Mouse (Mus musculus) brain, embryonic 18.5 days (tissue): ENCODE measurements at regions not wholly inside any gene's neighbourhood (a gene's known extent, or its start where the extent isn't known, plus 50 kb on each side); places are given as distances from the start of the nearest gene placed in this dataset.
A peak's percentile ranks its signal among the peaks of the same experiment; 100 is the strongest.

Experiments used
- DNase-seq: peaks from one replicate; pipeline ENCODE4 v3.0.0-alpha.2; 2012; ENCODE audit warnings: low read depth, low spot score

GRCm38 (mm10) chr1:167905424-167905823 lies 216.4 kb downstream of the Lmx1a start:
- no peak for DNase-seq

- DNase-seq = no peak
Measured at GRCm38 (mm10) chr1:167912074-167912473, 223.0 kb downstream of the Lmx1a start.

DNA sequence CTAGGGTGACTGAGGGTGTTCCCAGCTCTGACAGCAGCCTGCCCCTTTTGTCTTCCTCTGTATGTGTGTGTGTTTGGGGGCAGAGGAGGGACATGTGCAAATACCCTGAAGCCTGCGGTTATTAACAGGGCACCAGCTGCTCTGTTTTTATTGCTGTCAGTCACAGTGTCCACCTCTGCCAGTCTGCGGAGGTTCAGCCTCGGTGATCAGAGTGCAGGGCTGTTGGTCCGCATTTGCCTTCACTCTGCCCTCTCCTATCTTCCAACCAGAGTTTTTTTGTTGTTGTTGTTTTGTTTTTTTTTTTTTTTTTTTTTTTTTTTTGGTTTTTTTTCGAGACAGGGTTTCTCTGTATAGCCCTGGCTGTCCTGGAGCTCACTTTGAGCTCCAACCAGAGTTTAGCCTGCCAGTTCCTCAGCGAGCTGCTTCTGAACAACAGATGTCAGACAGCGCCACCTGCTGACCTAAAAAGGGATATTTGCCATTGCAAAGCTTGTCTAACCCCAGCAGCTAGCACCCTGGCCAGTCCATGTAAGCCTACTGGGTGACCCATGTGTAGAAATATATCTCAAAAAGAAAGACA lies 226.0 kb downstream of the Lmx1a start:
- peak; percentile 64 for DNase-seq

DNA sequence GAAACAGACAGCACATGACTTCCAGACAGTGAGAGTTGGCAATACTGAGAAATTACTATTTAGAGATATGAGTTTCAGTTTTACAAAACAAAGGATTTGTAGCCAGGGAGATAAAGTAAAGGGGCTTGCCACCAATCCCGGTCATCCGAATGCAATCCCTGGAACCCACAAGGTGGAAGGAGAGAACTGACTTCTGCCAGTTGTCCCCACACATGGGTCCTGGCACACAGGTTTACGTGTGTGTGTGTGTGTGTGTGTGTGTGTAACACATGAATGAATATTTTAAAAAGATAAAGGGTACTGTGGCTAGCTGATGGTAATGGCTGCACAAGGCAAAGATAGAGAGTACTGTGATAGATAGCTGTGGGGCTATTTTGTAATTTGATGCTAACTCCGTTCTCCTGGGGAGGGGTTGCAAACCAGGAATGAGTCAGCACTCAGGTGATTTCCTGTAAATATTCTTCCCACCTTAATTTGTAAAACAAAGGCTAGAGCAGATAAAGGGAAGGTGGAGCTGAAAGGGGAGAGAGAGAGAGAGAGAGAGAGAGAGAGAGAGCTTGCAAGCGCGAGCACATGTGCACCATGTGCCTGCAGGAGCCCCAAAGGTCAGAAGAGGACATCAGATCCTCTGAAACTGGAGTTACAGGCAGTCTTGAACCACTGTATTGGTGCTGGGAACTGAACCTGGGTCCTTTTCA lies 226.7 kb downstream of the Lmx1a start:
- no peak for DNase-seq

DNA sequence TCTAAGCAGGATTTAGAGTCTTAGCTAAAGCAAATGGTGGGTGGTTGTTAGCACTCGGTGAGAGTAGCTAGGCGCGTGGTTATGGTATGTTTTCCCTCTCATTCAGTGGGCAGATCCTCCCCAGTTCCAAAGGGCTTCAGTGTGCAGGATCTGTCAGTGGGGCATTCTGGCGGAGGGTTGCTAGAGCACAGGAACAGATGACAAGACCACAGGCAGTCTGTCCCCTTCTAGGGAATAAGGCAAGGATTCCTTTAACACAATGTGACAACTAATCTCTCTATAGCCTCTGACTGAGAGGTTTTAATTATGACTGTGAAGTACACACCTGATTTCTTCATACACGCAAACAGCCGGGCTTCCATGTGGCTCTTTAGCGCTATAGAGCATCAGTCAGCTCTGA lies 233.9 kb downstream of the Lmx1a start:
- no peak for DNase-seq

DNA sequence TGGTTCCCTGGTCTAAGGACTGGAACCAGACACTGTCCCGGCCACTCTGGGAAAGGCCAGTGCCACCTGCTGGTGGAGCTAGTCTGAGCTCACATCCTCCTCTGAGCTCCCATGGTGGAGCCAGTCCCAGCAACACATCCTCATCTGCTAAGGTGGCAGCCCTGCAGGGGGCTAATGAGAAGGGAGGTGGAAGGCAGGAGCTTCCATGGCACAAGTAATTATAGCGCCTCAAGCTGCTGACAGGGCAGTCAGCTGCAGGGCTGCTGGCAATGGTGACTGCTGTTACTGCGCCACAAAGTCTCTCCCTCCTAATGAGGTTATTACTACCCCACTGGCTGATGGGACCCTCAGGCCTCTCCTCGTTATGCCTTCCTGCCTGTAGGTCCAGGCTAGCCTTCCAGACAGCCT lies 239.0 kb downstream of the Lmx1a start:
- DNase-seq = no peak

- no peak for DNase-seq
Measured at GRCm38 (mm10) chr1:167929729-167930341, 240.8 kb downstream of the Lmx1a start.

GRCm38 (mm10) chr1:167932088-167932487 lies 243.1 kb downstream of the Lmx1a start:
- DNase-seq = no peak

GRCm38 (mm10) chr1:167936726-167937125 lies 247.7 kb downstream of the Lmx1a start:
- DNase-seq = no peak

DNA sequence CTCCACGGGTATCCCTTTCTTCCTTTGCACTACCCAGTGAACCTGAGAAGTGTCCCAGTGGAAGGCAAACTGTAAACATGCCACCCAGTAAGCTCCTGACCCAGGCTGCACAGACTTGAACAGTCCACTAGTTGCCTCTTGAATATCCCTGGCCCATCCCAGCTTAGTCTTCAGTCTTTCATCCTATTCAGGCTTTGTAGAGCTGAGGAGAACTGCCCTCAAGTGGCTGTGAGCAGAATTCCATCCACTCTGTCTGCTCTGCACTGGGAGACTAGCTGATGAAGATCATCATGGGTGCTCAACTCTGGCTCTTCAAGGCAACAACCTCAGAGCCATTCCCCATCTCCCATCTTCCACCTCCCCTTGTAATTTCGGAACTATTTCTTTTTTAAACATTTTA lies 249.1 kb downstream of the Lmx1a start:
- no peak for DNase-seq

DNA sequence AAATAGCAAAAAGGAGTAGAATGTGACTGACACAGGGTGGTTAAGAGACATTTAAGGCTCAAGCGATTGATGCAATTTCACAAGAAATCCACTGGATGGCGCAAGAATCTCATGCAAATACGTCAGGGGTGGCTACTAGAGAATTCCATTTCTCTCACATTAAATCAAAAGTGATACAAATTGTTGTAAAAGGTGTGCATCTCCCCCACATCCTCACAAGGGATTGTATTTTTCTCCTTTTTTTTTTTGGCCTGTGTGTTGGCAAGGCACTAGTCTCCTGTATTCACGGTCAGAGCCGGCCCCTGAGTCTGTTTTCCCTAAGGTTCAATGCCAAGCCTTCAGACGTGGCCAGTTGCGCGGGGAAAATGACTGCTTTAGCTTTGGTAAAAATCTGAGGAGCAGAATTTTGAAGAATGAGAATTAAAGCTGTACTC lies 253.0 kb downstream of the Lmx1a start:
- peak; percentile 56 for DNase-seq

GRCm38 (mm10) chr1:167943121-167943520 lies 254.1 kb downstream of the Lmx1a start:
- DNase-seq = no peak

DNA sequence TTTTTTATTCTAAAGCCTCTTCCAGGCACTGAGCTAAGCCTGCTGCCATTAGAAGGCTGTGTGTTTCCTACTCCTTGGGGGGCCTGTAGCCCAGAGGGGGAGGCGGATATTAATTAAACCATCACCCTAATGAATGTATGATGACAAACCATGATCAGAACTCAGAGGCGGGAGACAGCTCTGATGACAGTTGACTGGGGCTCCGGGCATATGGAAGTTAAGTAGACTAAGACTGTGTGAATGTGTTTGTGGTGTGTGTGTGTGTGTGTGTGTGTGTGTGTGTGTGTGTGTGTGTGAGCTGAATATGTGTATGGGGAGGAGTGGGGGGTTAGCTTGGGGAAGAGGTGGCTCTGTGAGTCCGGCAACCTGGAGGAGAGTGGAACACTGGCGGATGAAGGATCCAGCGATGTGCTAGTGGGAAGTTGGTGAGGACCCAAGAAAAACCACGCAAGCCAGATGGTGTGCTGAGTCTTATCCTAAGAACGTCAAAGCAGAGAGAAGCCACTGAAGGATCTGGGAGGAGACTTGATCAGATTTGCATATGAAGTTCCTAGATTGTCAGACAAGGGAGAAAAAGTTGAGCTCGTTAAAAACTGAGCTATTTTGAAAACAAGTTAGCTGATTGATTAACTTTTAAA lies 256.7 kb downstream of the Lmx1a start:
- DNase-seq = peak; percentile 49

- no peak for DNase-seq
Measured at GRCm38 (mm10) chr1:167947866-167948265, 258.8 kb downstream of the Lmx1a start.

GRCm38 (mm10) chr1:167951717-167952116 lies 262.7 kb downstream of the Lmx1a start:
- DNase-seq = no peak

GRCm38 (mm10) chr1:167958531-167958930 lies 269.5 kb downstream of the Lmx1a start:
- no peak for DNase-seq

DNA sequence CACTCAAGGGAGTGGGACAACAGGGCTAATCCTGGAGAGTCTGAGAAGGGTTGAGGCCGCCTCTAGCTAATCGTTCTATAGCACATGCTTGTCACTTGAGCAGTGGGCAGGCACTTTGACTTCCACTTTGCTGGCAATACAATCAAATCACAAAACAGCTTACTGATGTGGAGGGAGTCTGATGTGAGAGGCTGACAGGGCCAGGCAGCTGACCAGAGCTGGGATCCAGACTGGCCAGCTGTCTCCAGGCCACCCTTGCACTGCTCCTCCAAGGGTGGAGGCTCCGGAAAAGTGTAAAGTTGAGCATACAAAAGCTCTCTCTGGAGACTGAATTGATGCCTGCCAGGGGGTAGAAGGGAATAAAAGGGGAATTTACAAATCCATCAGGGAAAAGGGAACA lies 280.5 kb downstream of the Lmx1a start:
- DNase-seq = no peak

- DNase-seq = no peak
Measured at GRCm38 (mm10) chr1:167969985-167970384, 280.9 kb downstream of the Lmx1a start.

DNA sequence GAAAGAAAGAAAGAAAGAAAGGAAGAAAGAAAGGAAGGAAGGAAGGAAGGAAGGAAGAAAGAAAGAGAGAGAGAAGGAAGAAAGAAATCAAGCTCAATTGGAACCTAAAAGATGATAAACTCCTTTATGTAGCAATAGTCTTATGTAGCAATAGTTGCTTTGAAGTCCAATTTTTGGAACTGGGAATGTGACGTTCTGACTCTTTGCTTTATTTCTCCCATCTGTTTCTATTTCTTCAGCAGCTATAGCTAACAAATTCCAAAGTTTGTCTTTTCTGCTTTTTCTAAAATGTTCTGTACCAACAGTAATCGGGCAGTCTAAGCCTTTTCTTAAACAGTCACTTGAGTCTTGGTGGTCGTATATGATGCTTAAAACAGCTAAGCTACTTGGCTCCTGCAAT lies 287.7 kb downstream of the Lmx1a start:
- no peak for DNase-seq

- no peak for DNase-seq
Measured at GRCm38 (mm10) chr1:167979187-167979586, 290.1 kb downstream of the Lmx1a start.

DNA sequence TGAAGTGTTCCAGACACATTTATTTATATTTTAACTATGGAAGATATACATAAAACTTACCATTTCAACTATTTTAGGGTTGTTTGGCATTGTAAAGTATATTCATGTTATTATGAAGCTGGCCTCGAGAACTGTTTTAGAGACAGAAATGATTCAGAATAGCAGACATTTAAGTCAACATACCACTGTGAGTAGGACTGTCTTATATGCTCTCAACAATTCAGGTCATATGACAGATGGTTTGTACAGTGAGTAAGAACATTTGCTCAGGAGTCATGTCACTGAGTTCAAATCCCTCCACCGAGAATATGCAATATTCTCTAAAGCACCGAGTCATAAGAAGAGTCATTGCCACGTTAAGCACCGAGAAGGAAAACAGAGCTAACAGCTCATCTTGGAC lies 290.6 kb downstream of the Lmx1a start:
- no peak for DNase-seq

GRCm38 (mm10) chr1:167981292-167981691 lies 292.3 kb downstream of the Lmx1a start:
- no peak for DNase-seq

GRCm38 (mm10) chr1:168007456-168007855 lies 318.4 kb downstream of the Lmx1a start:
- no peak for DNase-seq
